Mouse (Mus musculus) bone marrow macrophage, adult 2 months (primary cell): Measurements from ENCODE around the gene Pnmal1. TPM values are rescaled to one million over a fixed set of nuclear protein-coding genes. Genes with fewer than 3 reads are reported as not detected.

Source experiments
- H3K27ac ChIP-seq: 2 replicates; pipeline ENCODE4 v1.5.1; 2012; ENCODE audit warnings: low read depth, low read length; ENCODE audit not compliant: insufficient read depth
- H3K4me1 ChIP-seq: 2 replicates; pipeline ENCODE4 v1.6.1; 2012; ENCODE audit warnings: low read length; ENCODE audit not compliant: control insufficient read depth, insufficient read depth
- H3K4me3 ChIP-seq: 2 replicates; pipeline ENCODE4 v1.5.1; 2012; ENCODE audit warnings: mild to moderate bottlenecking, low read length, moderate library complexity; ENCODE audit not compliant: insufficient read depth
- CTCF ChIP-seq: IDR thresholded peaks from 2 replicates; pipeline ENCODE4 v1.5.1; 2012; ENCODE audit warnings: low read depth, mild to moderate bottlenecking, low read length, moderate library complexity
- POLR2A ChIP-seq: IDR thresholded peaks from 2 replicates; pipeline ENCODE4 v1.6.1; 2012; ENCODE audit warnings: mild to moderate bottlenecking, low read depth, low read length, borderline replicate concordance
- polyA plus RNA-seq: library from polyadenylated mRNA; stranded (reverse); fragments of >200 nt; gene quantifications from 2 replicates; pipeline ENCODE4 v1.2.4, GENCODE M21; 2012; ENCODE audit not compliant: missing spikeins, insufficient read depth, insufficient read length

Gene Pnmal1
- polyA plus RNA-seq, 1 experiment: not detected

DNA sequence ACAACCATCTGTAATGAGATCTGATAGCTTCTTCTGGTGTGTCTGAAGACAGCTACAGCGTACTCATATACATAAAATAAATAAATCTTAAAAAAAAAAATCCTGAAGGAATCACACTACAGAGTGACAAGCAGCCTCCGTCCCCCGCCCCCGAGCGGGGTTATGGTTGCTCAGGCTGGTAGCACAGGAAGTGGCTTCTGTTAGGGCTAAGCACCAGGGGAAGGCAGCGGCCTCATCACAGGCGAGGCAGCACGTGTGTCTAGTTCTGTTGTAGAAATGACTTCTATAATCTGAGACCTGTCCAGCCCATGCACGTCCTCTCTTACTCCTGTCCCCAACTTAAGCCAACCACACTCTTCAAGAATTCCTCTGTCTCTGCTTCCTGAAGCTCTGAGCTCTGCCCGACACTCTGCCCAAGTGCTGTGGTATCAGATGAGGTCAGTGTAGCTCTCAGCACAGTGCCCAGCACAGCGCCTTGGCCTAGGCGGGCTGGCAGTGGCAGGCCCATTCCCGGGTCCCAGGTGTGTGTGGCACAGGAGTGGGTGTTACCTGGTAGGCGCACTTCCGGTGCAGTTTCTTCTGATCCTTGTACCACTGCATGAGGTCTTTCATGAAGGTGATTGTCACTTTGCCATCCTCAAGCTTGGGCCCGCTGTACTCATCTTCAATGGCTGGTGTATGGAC is 50.0 kb downstream of the Pnmal1 start:
- no peaks in the 10 kb centered on the region for H3K4me1 ChIP-seq
- no peak overlapping the region for H3K27ac ChIP-seq
- TF ChIP-seq CTCF (no peak), POLR2A (no peak)
- no peak overlapping the region for H3K4me3 ChIP-seq

DNA sequence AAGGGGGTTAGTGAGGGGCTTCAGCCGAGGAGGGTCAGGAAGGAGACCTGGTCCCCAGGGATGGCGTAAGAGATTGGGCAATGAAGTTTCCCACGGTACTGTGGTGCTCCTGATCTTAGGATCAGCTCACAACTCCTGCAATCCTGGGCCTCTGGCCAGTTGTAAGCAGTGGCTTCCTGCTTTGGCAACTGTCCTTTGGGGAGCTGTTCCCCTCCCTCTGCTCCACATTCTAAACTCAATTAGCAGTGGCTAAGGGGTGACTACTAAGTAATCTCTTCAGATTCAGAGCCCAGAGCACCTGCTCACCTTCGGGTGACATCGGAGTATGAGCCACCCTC is 50.5 kb downstream of the Pnmal1 start:
- Histone ChIP-seq H3K4me1 (no peaks in the 10 kb centered on the region), H3K4me3 (no peak overlapping the region), H3K27ac (no peak overlapping the region)
- no peak for TF ChIP-seq CTCF
- no peak for TF ChIP-seq POLR2A

DNA sequence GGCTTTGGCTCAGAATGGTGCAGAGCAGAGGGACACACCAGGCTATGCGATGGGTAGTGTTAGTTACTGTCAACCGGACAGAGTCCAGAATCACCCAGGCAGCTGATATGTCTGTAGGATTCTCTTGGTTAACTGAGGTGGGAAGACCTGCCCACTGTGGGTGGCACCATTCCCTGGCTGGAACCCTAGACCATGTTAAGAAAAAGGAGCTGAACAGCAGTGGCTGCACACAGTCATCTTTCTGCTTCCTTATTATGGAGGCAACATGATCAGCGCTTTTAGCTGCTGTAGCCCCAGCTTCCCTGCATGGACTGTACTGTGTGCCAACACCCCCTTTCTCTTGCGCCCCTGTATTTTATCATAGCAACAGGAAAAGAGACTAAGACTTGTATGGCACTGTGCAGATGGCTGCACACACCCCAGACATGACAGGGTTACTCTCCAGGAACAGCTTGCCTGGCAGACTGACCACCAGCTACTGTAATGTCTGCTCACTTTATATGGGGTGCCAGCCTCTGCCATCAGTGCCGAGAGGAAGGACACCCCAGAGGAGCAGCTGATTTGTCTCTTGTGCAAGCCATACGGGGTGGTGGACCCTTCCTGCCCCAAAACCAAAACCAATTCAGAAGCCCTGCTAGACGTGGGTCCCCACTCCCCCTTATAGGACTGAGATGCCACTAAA is 52.6 kb downstream of the Pnmal1 start:
- no peaks in the 10 kb centered on the region for H3K4me1 ChIP-seq
- TF ChIP-seq CTCF: no peak
- TF ChIP-seq POLR2A: no peak

More for the DNA sequence above, 52.6 kb downstream of the Pnmal1 start:
- Histone ChIP-seq H3K27ac (no peak overlapping the region), H3K4me3 (no peak overlapping the region)

Other genes with a start within 250 kb of the Pnmal1 start
- not detected in 2 replicates for gene Ceacam9, start 237.8 kb upstream of the Pnmal1 start, polyA plus RNA-seq
- 286 and 287 TPM in 2 replicates for gene Ap2s1, start 221.3 kb upstream of the Pnmal1 start, polyA plus RNA-seq
- gene Slc1a5, start 178.3 kb upstream of the Pnmal1 start, polyA plus RNA-seq: 24.9 and 25.0 TPM in 2 replicates
- 56.6 and 58.1 TPM in 2 replicates for gene Strn4, start 143.8 kb upstream of the Pnmal1 start, polyA plus RNA-seq
- 21.9 and 25.1 TPM in 2 replicates for gene Fkrp, start 142.9 kb upstream of the Pnmal1 start, polyA plus RNA-seq
- 9.8 and 11.2 TPM in 2 replicates for gene Prkd2, start 116.8 kb upstream of the Pnmal1 start, polyA plus RNA-seq
- 1.2 and 1.3 TPM in 2 replicates for gene Dact3, start 84.4 kb upstream of the Pnmal1 start, polyA plus RNA-seq
- not detected in 2 replicates for gene Gng8, start 67.9 kb upstream of the Pnmal1 start, polyA plus RNA-seq
- 5.5 and 5.6 TPM in 2 replicates for gene Ptgir, start 53.2 kb upstream of the Pnmal1 start, polyA plus RNA-seq
- gene Calm3, start 35.6 kb upstream of the Pnmal1 start, polyA plus RNA-seq: 373 and 387 TPM in 2 replicates
- gene Pnmal2, start 15.0 kb upstream of the Pnmal1 start, polyA plus RNA-seq: not detected in 2 replicates
- gene Gm42372, start 23.4 kb downstream of the Pnmal1 start, polyA plus RNA-seq: 0.16 TPM in 1 of 2 replicates, not detected in the other
- gene Ccdc8, start 33.0 kb downstream of the Pnmal1 start, polyA plus RNA-seq: not detected in 2 replicates
- gene Ppp5c, start 68.2 kb downstream of the Pnmal1 start, polyA plus RNA-seq: 70.7 and 83.1 TPM in 2 replicates
- gene Hif3a, start 102.7 kb downstream of the Pnmal1 start, polyA plus RNA-seq: 0.27 TPM in 1 of 2 replicates, not detected in the other
- gene Psg16, start 114.4 kb downstream of the Pnmal1 start, polyA plus RNA-seq: 0.12 TPM in 1 of 2 replicates, not detected in the other
- 0.24 TPM in 1 of 2 replicates, not detected in the other for gene Ceacam3, start 190.6 kb downstream of the Pnmal1 start, polyA plus RNA-seq
- gene Psg29, start 243.8 kb downstream of the Pnmal1 start, polyA plus RNA-seq: not detected in 2 replicates